Mouse (Mus musculus) megakaryocyte, embryonic 14.5 days (primary cell): ENCODE measurements around the gene Scgb1b30.

ENCODE experiments used
- FLI1 ChIP-seq: IDR thresholded peaks from 2 replicates; pipeline ENCODE4 v1.6.1; 2012; ENCODE audit warnings: low read length, inconsistent platforms, mixed read lengths
- GATA1 ChIP-seq: IDR thresholded peaks from 3 replicates; pipeline ENCODE4 v1.6.1; 2012; ENCODE audit warnings: mixed read lengths, low read length, inconsistent platforms, borderline replicate concordance

- TF ChIP-seq GATA1 (no peak), FLI1 (no peak)
These were observed 35.9 kb downstream of the Scgb1b30 start for GRCm38 (mm10) chr7:34131118-34131517.
